Mouse (Mus musculus) limb, embryonic 13.5 days (tissue): ENCODE measurements around the gene Mctp1. TPM values are rescaled to one million over a fixed set of nuclear protein-coding genes. Genes with fewer than 3 reads are reported as not detected.

Source experiments
- ATAC-seq: fragments of 200-750 bp; cut with Nextera tagmentation; 2 replicates; pipeline ENCODE4 v1.8.0; 2017; ENCODE audit warnings: low read depth, moderate number of reproducible peaks, moderate TSS enrichment; ENCODE audit not compliant: low FRiP score
- H3K27ac ChIP-seq: fragments of 300-500 bp; sonication (generic); 2 replicates; pipeline ENCODE4 v1.5.1; 2015; ENCODE audit warnings: inconsistent platforms, mild to moderate bottlenecking, moderate library complexity
- H3K27me3 ChIP-seq: fragments of 300-500 bp; sonication (generic); 2 replicates; pipeline ENCODE4 v1.6.1; 2015; ENCODE audit warnings: mild to moderate bottlenecking, inconsistent platforms
- H3K36me3 ChIP-seq: fragments of 300-500 bp; sonication (generic); 2 replicates; pipeline ENCODE4 v1.6.1; 2015; ENCODE audit warnings: inconsistent platforms, mild to moderate bottlenecking, moderate library complexity
- H3K4me1 ChIP-seq: fragments of 300-500 bp; sonication (generic); 2 replicates; pipeline ENCODE4 v1.6.1; 2015; ENCODE audit warnings: inconsistent platforms
- H3K4me2 ChIP-seq: fragments of 300-500 bp; sonication (generic); replicated peaks from 2 replicates; pipeline ENCODE4 v1.6.1; 2015; ENCODE audit warnings: inconsistent platforms, mild to moderate bottlenecking, moderate library complexity
- H3K4me3 ChIP-seq: fragments of 300-500 bp; sonication (generic); 2 replicates; pipeline ENCODE4 v1.5.1; 2015; ENCODE audit warnings: moderate library complexity, mild to moderate bottlenecking, inconsistent platforms
- H3K9ac ChIP-seq: fragments of 300-500 bp; sonication (generic); 2 replicates; pipeline ENCODE4 v1.6.1; 2015; ENCODE audit warnings: mild to moderate bottlenecking, inconsistent platforms
- H3K9me3 ChIP-seq: fragments of 300-500 bp; sonication (generic); 2 replicates; pipeline ENCODE4 v1.6.1; 2016; ENCODE audit warnings: inconsistent platforms
- WGBS: fragments of 180-500 bp; shearing (Covaris S2); methylation state at CpG from one replicate; pipeline ENCODE4 v1.1.7; 2015; 5-methylcytosine and 5-hydroxymethylcytosine counted together
- polyA plus RNA-seq: library from polyadenylated mRNA; unstranded; fragments of >200 nt; fragmentation: Nextera tagmentation; extraction: Ambion mirVana; gene quantifications from 2 replicates; pipeline ENCODE4 v1.2.1, GENCODE M21; 2015

Gene Mctp1
- polyA plus RNA-seq, 1 experiment from 2014 or later: 0.46 TPM

DNA sequence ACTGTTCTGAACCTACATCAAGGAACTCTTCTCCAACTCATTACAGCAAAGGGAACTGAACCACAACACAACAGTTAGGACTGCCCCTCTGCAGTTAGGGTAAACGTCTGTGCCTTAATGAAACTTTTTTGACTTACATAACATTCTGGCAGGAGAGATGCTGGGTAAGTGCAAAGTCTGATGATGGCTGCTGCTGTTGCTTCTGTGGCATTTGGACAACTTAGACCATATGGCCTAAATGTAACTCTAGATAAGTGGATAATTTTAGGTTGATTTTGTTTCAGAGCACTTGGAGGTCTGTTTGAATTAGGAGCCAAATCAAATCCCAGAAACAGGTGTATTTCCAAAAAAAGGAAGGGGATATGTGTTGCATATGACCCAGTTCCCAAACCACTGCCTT is 470.0 kb downstream of the Mctp1 start:
- Histone ChIP-seq H3K36me3 (no peaks in the 10 kb centered on the region), H3K27me3 (no peaks in the 10 kb centered on the region), H3K4me1 (peaks cover 5% of the 10 kb centered on the region; the same call in 1 of the 2 replicates), H3K27ac (no peak overlapping the region), H3K9ac (no peak overlapping the region), H3K4me3 (no peak overlapping the region), H3K9me3 (no peaks in the 10 kb centered on the region), H3K4me2 (no peak overlapping the region)
- WGBS: 36% methylated on average over 1 of the region's 1 CpGs
- no peak; the same call in 1 of the 2 replicates for ATAC-seq

DNA sequence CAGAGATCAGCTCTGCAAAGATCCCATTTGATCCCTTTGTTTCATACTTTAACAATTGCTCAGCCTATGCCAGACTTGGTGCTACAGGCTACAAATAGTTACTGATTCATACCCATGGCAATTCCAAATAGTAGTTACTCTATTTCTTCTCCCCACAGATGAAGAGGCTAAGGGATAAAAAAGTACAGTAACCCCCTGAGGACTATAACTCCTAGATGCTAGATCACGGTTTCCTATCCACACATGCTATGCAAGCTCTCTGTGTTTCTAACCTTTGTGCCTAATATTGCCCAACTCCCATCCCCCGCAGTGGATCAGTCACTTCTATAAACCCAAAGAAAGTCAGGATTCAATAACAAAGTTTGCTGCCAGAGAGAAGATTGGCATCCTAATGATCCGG is 470.7 kb downstream of the Mctp1 start:
- H3K4me3 ChIP-seq: no peak overlapping the region
- WGBS: 67% methylated on average over 3 of the region's 3 CpGs
- no peak overlapping the region for H3K27ac ChIP-seq
- ATAC-seq: no peak
- no peak overlapping the region for H3K4me2 ChIP-seq
- H3K4me1 ChIP-seq: peaks cover 5% of the 10 kb centered on the region; the same call in 1 of the 2 replicates
- H3K9me3 ChIP-seq: no peaks in the 10 kb centered on the region
- no peak overlapping the region for H3K9ac ChIP-seq
- no peaks in the 10 kb centered on the region for H3K27me3 ChIP-seq
- H3K36me3 ChIP-seq: no peaks in the 10 kb centered on the region

DNA sequence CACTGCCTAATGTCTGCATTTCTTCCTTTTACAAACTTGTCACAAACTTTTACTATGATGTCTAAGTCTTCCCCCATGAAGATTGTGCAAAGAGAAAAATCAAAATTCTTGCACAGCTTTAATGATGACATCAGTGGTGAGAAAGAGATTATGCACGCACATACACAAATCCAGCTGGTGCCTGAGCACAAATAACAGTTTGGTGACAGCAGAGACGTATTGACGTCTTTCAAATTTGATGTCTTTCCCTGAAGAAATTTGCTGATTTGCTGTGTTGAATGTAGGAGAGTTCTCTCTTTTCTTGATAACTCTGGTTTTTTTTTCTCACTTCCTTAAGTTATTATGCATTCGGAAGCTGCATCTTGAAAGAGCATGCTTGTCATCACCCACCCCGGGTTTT is 472.7 kb downstream of the Mctp1 start:
- Histone ChIP-seq H3K27ac (no peak overlapping the region), H3K9me3 (no peaks in the 10 kb centered on the region), H3K4me2 (no peak overlapping the region), H3K27me3 (no peaks in the 10 kb centered on the region), H3K4me1 (peaks cover 5% of the 10 kb centered on the region; the same call in 1 of the 2 replicates), H3K4me3 (no peak overlapping the region), H3K36me3 (no peaks in the 10 kb centered on the region), H3K9ac (no peak overlapping the region)
- 75% methylated on average over 5 of the region's 5 CpGs for WGBS
- no peak for ATAC-seq

DNA sequence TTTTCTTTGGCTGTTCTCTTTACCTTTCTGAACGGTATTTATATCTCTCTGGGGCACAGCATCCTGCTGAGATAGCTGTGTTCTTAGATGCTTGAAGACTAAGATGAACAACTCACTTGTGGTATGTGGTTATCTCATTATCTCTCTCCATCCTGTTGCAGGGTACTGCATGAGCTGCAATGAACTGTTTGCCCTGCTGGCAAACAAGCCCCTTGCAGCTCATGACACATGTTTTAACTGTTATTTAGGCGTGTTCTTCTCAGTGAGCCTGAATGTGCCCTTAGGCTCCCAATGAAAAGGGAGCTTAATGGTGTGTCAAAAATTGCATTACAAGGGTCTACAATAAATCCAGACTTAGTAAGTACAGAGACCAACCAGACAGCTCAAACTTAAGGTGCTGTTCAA is 473.7 kb downstream of the Mctp1 start:
- no peak overlapping the region for H3K4me3 ChIP-seq
- 19% methylated on average over 2 of the region's 2 CpGs for WGBS
- no peaks in the 10 kb centered on the region for H3K9me3 ChIP-seq
- no peaks in the 10 kb centered on the region for H3K36me3 ChIP-seq
- H3K9ac ChIP-seq: no peak overlapping the region
- no peaks in the 10 kb centered on the region for H3K27me3 ChIP-seq
- no peak for ATAC-seq
- H3K4me2 ChIP-seq: no peak overlapping the region
- no peak overlapping the region for H3K27ac ChIP-seq
- H3K4me1 ChIP-seq: peaks cover 5% of the 10 kb centered on the region; the same call in 1 of the 2 replicates

DNA sequence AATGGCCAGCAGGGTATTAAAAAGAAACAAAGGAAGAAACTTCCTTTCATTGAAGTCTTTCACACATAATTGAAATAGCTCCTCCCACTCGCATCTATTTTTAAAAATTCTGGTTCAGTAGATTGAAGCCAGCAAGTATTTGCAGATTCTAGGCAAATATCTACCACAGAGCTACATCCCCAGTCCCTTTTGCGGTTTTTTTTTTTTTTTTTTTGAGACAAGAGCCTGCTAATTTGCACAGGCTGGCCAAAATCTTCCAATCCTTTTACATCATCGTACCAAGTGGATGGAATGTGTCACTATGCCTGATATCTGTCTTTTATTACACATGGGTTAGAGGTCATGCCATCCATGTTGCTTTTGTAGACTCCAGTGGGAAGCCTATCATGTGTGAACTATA is 486.0 kb downstream of the Mctp1 start:
- Histone ChIP-seq H3K27me3 (peaks cover 7% of the 10 kb centered on the region; the same call in 1 of the 2 replicates), H3K4me1 (no peaks in the 10 kb centered on the region), H3K4me3 (no peak overlapping the region), H3K9me3 (no peaks in the 10 kb centered on the region), H3K9ac (no peak overlapping the region), H3K4me2 (no peak overlapping the region), H3K27ac (no peak overlapping the region), H3K36me3 (no peaks in the 10 kb centered on the region)
- ATAC-seq: no peak
- 83% methylated on average over 3 of the region's 3 CpGs for WGBS

DNA sequence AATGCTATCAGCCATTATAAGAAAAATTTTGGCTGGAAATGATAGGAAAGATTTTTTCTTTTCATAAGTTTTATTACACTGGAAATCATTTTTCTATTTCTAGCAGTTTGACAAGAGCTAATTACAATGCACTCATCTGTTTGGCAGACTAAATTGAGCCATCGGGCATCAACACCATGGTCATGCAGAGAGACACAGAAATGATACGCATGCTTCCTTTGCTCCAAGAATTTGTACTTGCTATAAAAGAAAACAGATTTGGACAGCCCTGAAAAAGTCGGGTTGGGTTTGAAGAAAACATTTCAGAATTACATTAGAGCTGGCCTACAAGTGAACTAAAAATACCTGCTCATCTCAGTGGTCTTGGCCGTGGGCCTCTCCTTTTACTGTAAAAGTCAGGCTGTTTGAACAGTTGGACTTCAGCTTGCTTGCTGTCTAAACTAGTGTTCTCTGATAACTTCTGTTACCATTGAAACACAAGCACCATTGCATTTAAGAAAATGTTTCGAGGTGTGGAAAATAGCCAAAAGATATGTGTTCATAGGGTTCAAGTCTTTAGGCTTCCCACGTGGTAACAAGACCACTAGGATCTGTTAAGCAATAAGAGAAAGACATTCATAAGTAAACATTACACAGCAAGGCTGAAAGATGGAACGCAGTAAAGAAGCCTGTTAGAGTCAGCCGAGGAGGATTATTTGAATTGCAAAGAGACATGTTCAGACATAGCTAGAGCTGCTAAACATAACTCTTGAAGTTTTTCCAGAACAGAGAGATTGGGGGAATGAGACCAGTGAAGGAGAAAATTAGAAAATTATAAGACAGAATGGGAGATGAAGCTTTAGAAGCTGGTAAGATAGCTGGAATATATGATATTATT is 493.8 kb downstream of the Mctp1 start:
- no peak overlapping the region for H3K4me3 ChIP-seq
- H3K4me1 ChIP-seq: no peaks in the 10 kb centered on the region
- no peak for ATAC-seq
- H3K9me3 ChIP-seq: no peaks in the 10 kb centered on the region
- H3K4me2 ChIP-seq: no peak overlapping the region
- no peaks in the 10 kb centered on the region for H3K36me3 ChIP-seq
- WGBS: 80% methylated on average over 8 of the region's 8 CpGs
- H3K9ac ChIP-seq: no peak overlapping the region
- no peak overlapping the region for H3K27ac ChIP-seq
- H3K27me3 ChIP-seq: no peaks in the 10 kb centered on the region

DNA sequence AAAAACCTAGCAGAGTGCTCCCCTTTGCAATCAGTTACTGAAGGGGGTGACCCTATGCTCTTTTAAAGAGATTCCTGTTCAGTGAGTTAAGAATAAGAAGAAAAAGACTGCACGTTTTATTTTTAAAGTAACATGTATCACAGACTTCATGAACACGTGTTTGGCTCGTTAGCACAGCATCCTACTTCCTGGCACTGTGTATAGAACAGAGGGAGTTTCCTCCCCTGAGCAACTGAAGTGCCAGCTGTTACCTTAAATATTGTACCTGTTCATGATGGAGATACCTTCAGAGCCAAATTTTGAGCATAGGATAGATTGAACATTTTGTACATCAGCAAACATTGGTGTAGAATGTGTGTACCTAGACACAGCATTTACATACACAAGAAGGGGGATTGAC is 494.7 kb downstream of the Mctp1 start:
- H3K4me3 ChIP-seq: no peak overlapping the region
- 28% methylated on average over 3 of the region's 3 CpGs for WGBS
- H3K4me1 ChIP-seq: no peaks in the 10 kb centered on the region
- no peak overlapping the region for H3K27ac ChIP-seq
- H3K27me3 ChIP-seq: no peaks in the 10 kb centered on the region
- H3K4me2 ChIP-seq: no peak overlapping the region
- ATAC-seq: no peak
- H3K9ac ChIP-seq: no peak overlapping the region
- no peaks in the 10 kb centered on the region for H3K36me3 ChIP-seq
- no peaks in the 10 kb centered on the region for H3K9me3 ChIP-seq

DNA sequence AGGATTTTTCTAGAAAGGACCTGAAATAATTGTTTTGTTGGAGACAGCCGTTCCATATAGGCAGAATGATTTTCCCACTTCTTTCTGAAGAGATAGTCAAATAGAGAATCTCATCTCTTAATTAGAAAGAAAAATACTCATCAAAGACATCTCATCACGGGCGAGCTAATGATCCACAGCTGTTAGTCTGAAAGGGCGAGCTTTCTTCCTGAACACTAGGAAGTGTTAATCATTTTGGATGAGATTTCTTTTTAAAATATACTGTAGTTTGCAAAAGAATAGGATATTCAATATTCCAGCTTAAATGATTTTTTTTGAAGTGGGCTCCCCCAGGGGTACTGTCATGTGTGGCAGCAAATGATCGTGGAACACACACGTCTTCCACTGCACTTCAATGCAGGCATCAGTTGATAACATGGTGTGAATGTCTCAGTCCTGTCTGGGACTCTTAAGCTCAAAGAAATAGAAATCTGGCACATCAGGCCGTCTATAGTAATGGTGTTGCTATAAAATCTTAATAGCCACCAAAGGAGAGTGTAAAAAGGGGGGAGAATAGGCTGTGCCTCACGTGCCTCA is 500.3 kb downstream of the Mctp1 start:
- no peaks in the 10 kb centered on the region for H3K27me3 ChIP-seq
- H3K4me1 ChIP-seq: 0 out of 2 replicates have a peak, but pooled peaks cover 5% of the 10 kb centered on the region
- H3K9ac ChIP-seq: no peak overlapping the region
- no peak for ATAC-seq
- 52% methylated on average over 8 of the region's 8 CpGs for WGBS
- H3K9me3 ChIP-seq: no peaks in the 10 kb centered on the region
- no peaks in the 10 kb centered on the region for H3K36me3 ChIP-seq
- no peak overlapping the region for H3K4me2 ChIP-seq
- H3K4me3 ChIP-seq: no peak overlapping the region
- H3K27ac ChIP-seq: no peak overlapping the region

DNA sequence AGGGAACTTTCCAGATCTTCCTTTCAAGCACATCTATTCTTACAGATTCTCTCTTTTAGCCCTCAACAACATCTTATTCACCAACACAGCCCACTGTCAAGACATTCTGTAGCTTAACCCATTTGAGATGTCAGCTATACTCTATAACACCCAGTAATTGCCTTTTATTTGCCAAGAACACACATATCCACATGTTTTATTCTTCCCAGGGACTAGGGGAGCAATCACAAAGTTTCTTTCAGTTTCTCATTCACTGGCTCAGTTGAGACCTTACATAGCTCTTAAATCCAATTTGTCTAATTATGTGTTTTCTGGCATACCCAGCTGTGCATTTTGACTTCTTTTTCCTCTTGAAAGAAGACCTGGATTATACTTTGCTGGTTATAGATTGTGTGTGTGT is 508.7 kb downstream of the Mctp1 start:
- ATAC-seq: no peak
- H3K36me3 ChIP-seq: no peaks in the 10 kb centered on the region
- no peaks in the 10 kb centered on the region for H3K27me3 ChIP-seq
- H3K9ac ChIP-seq: no peak overlapping the region
- H3K4me1 ChIP-seq: no peaks in the 10 kb centered on the region
- no peaks in the 10 kb centered on the region for H3K9me3 ChIP-seq
- H3K4me3 ChIP-seq: no peak overlapping the region
- no peak overlapping the region for H3K4me2 ChIP-seq
- no peak overlapping the region for H3K27ac ChIP-seq

DNA sequence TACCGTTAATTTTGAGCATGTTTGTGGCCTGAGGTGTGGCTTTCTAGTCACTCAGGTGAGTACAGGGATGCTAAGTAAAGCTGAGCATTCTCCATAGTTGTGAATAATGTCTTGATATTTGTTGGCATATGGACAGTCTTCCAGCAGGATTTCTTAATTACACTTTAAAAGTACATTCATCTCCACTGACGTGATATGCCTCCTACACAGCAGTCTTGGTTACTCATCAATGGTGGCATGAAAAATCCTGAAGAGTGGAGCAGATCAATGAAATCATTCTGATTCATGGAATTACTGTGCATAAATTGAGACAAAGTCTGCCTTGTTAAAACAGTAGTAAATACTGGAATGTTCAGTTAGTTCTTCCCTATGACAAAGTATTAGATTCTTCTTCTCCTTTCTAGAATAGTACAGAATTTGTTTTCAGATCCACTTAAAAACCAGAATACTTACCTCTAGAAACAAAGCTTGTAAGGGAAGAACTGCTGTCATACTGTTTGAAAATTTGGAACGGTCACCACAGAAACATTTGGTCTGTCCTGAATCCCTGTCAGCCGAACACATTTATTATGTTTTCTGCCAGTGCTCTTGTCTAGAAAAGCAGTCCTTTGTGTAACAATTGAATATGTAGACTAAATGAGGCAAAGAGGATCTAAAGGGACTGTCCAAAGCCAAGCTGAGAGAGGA is 511.6 kb downstream of the Mctp1 start:
- no peak for ATAC-seq
- no peaks in the 10 kb centered on the region for H3K27me3 ChIP-seq
- H3K9me3 ChIP-seq: no peaks in the 10 kb centered on the region
- no peak overlapping the region for H3K4me2 ChIP-seq
- H3K27ac ChIP-seq: no peak overlapping the region
- H3K9ac ChIP-seq: no peak overlapping the region
- H3K4me1 ChIP-seq: no peaks in the 10 kb centered on the region
- no peak overlapping the region for H3K4me3 ChIP-seq
- 84% methylated on average over 4 of the region's 4 CpGs for WGBS
- H3K36me3 ChIP-seq: no peaks in the 10 kb centered on the region

DNA sequence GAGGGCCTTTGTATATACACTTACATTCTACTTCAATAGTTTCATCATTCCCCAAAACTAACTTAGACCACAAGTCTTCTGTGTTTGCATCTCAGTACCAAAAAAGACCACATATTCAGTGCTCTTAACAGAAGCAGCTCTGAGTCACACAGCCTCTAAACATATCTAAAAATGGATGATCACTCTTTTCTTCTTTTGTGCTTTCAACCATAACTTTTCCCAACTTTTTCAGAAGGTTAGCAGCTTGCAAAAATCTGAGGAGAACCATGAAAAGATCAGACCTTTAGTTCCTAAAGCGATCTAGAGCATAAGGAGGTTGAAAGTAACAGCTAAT is 512.1 kb downstream of the Mctp1 start:
- no peak overlapping the region for H3K9ac ChIP-seq
- no peaks in the 10 kb centered on the region for H3K27me3 ChIP-seq
- ATAC-seq: no peak
- WGBS: 78% methylated on average over 1 of the region's 1 CpGs
- H3K4me1 ChIP-seq: no peaks in the 10 kb centered on the region
- no peak overlapping the region for H3K4me3 ChIP-seq
- no peaks in the 10 kb centered on the region for H3K36me3 ChIP-seq
- H3K4me2 ChIP-seq: no peak overlapping the region
- H3K9me3 ChIP-seq: no peaks in the 10 kb centered on the region
- no peak overlapping the region for H3K27ac ChIP-seq

DNA sequence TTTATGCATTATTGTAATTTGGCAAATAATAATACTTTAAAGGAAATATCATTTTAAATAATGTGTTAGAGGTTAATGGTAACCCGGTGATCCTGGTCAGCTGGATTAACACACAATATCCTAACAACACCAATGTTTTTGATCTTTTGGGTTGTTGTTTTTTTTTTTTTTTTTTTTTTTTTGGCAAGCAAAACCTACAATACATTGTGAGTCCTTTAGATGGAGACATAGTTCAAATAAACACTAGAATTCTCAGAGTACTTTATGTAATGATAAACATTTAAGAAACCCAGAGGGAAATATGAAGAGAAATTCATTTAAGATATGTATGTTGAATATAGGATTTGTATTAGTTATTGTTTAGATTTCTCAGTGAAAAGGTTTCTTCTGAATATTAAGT is 534.0 kb downstream of the Mctp1 start:
- H3K4me2 ChIP-seq: no peak overlapping the region
- H3K9me3 ChIP-seq: no peaks in the 10 kb centered on the region
- 72% methylated on average over 1 of the region's 1 CpGs for WGBS
- H3K27ac ChIP-seq: no peak overlapping the region
- H3K36me3 ChIP-seq: no peaks in the 10 kb centered on the region
- H3K4me3 ChIP-seq: no peak overlapping the region
- H3K9ac ChIP-seq: no peak overlapping the region
- ATAC-seq: no peak
- H3K4me1 ChIP-seq: no peaks in the 10 kb centered on the region
- no peaks in the 10 kb centered on the region for H3K27me3 ChIP-seq
